Mouse (Mus musculus): Measurements from ENCODE around the gene Ppp1r32. TPM values are rescaled to one million over a fixed set of nuclear protein-coding genes. Genes with fewer than 3 reads are reported as not detected.

The Ppp1r32 gene
- 1.3 and 1.8 TPM in 2 replicates for polyA plus RNA-seq (2012; rRNA removed)

DNA sequence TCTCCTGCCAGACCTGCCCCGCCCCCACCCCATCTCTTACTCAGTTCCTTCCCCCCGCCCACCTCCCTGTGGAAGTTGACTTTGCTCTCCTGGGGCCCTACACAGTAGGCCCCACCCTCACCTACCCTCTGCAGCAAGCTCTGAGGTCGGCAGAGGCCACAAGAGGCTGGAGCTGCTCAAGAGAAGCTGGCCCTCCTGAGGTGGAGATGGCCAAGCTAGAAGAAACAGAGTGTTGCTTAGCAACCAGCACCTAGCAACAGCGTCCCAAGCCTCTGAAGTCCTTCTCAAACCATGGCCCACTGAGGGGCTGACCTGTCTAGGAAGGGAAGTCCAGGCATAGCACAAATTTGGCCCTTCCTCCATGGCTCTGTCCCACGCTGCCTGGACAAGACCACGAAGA is at the start of gene Ppp1r32:
Ppp1r32 (minus strand) TSS at position 226 of the 400 bp plus-strand sequence.
- WGBS: 28% methylated on average over 6 of the region's 6 CpGs

DNA sequence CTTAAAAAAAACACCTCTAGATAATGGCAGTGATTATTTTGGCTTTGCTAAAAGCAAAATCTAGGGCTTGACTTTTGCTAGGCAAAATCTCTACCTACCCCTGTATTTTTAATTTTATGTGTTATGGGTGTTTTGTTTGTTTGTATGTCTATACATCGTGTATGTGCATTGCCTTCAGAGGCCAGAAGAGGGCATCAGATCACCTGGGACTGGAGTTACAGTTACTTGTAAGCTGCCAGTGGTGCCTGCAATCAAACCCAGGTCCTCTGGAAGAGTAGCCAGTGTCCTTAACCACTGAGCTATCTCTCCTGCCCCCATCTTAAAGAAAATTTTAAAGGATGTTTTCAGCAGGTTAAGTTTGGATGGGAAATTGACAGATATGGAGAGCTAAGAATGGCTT is 47.4 kb upstream of the Ppp1r32 start:
- no peaks in the 10 kb centered on the region for H3K27me3 ChIP-seq (ENCODE audit: control insufficient read depth, insufficient read depth, low read length)
- H3K4me3 ChIP-seq (replicated peaks; ENCODE audit: insufficient read depth, low read depth, low read length): no peak overlapping the region
- TF ChIP-seq POLR2A (IDR thresholded peaks at IDR 0.05; ENCODE audit: borderline replicate concordance, insufficient read depth, low read length) (no peak), CTCF (IDR thresholded peaks at IDR 0.05; ENCODE audit: borderline replicate concordance, insufficient read depth, low read depth, low read length) (no peak)
- DNase-seq: no peak
- no peaks in the 10 kb centered on the region for H3K4me1 ChIP-seq (ENCODE audit: control insufficient read depth, insufficient read depth, low read length)
- H3K27ac ChIP-seq (ENCODE audit: insufficient read depth, low read length): no peak overlapping the region
- 96% methylated on average over 1 of the region's 1 CpGs for WGBS

More for the DNA sequence above, at the start of gene Ppp1r32:
- DNase-seq: no peak
- Histone ChIP-seq H3K27me3 (ENCODE audit: control insufficient read depth, insufficient read depth, low read length) (no peaks in the 10 kb centered on the region), H3K4me3 (replicated peaks; ENCODE audit: insufficient read depth, low read depth, low read length) (no peak within 1 kb of the TSS), H3K4me1 (ENCODE audit: control insufficient read depth, insufficient read depth, low read length) (no peaks in the 10 kb centered on the region; the same call in 1 of the 2 replicates), H3K27ac (ENCODE audit: insufficient read depth, low read length) (no peak within 1 kb of the TSS)
- TF ChIP-seq POLR2A (IDR thresholded peaks at IDR 0.05; ENCODE audit: borderline replicate concordance, insufficient read depth, low read length) (no peak), CTCF (IDR thresholded peaks at IDR 0.05; ENCODE audit: borderline replicate concordance, insufficient read depth, low read depth, low read length) (no peak)

- Histone ChIP-seq H3K27me3 (ENCODE audit: control insufficient read depth, insufficient read depth, low read length) (no peaks in the 10 kb centered on the region), H3K4me1 (ENCODE audit: control insufficient read depth, insufficient read depth, low read length) (no peaks in the 10 kb centered on the region), H3K27ac (ENCODE audit: insufficient read depth, low read length) (peak within 1 kb of the TSS; percentile 86), H3K4me3 (replicated peaks; ENCODE audit: insufficient read depth, low read depth, low read length) (peak within 1 kb of the TSS; percentile 92)
- TF ChIP-seq CTCF (IDR thresholded peaks at IDR 0.05; ENCODE audit: borderline replicate concordance, insufficient read depth, low read depth, low read length): no peak
- no peak for TF ChIP-seq POLR2A (IDR thresholded peaks at IDR 0.05; ENCODE audit: borderline replicate concordance, insufficient read depth, low read length)
- DNase-seq: peak in 1 of 2 experiments; percentile 49
- WGBS: 0% methylated on average over 11 of the region's 11 CpGs
Measured at GRCm38 (mm10) chr19:10525910-10526309, 43.2 kb upstream of the Ppp1r32 start, which contains the start of gene Sdhaf2. Gene Sdhaf2, minus strand, starts transcription at chr19:10526142.

DNA sequence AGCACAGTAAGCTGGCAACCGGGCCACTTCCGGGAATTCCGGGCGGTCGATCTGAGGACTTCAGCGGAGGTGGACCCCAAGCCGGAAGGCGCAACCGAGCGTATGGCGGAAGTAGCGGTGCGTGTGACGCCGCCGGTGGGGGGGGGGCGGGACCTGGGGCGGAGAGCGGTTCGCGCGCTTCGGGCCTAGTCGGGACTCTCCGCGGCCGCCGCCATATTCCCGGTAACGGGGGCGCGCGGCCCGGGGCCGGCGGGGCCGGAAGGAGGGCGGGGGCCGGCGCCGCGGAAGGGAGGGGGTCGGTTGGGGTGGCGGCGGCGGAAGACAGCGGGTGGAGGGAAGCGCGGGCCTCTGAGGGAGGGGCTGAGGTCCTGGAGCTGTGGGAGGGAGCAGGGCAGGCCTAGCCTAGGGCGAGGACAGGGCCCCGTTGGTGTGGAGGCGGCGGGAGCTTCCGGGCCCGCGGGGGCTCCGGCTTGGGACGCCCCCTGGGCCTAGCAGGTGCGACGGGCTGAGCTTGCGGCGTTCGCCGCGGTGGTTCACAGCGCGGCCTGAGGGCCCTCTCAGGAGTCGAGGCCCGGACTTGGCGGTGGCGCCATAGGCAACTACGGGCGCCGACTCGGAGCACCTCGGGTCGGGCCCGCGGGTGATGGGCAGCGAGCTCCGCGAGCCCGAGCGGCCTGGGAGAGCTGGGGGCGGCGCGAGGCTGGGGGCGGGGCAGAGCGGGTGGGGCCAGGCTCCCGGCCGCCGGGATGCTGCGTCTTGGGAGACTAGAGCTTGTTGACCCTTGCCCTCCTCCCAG is 42.6 kb upstream of the Ppp1r32 start, which contains the start of gene Cpsf7:
Cpsf7 (plus strand) TSS at position 161 of the 796 bp plus-strand sequence.
- TF ChIP-seq POLR2A (IDR thresholded peaks at IDR 0.05; ENCODE audit: borderline replicate concordance, insufficient read depth, low read length) (peak; percentile 47; the same call in 1 of the 2 replicates), CTCF (IDR thresholded peaks at IDR 0.05; ENCODE audit: borderline replicate concordance, insufficient read depth, low read depth, low read length) (no peak)
- Histone ChIP-seq H3K4me1 (ENCODE audit: control insufficient read depth, insufficient read depth, low read length) (no peaks in the 10 kb centered on the region), H3K27ac (ENCODE audit: insufficient read depth, low read length) (peak within 1 kb of the TSS; percentile 86), H3K27me3 (ENCODE audit: control insufficient read depth, insufficient read depth, low read length) (no peaks in the 10 kb centered on the region), H3K4me3 (replicated peaks; ENCODE audit: insufficient read depth, low read depth, low read length) (peak within 1 kb of the TSS; percentile 92)
- WGBS: under 1% methylated on average over 82 of the region's 93 CpGs
- DNase-seq: peak; percentile 89 to 92

GRCm38 (mm10) chr19:10524784-10525105 is 42.0 kb upstream of the Ppp1r32 start:
- no peak for DNase-seq
- Histone ChIP-seq H3K27me3 (ENCODE audit: control insufficient read depth, insufficient read depth, low read length) (no peaks in the 10 kb centered on the region), H3K27ac (ENCODE audit: insufficient read depth, low read length) (peak overlapping the region; percentile 86), H3K4me1 (ENCODE audit: control insufficient read depth, insufficient read depth, low read length) (no peaks in the 10 kb centered on the region), H3K4me3 (replicated peaks; ENCODE audit: insufficient read depth, low read depth, low read length) (peak overlapping the region; percentile 92)
- TF ChIP-seq POLR2A (IDR thresholded peaks at IDR 0.05; ENCODE audit: borderline replicate concordance, insufficient read depth, low read length): no peak
- no peak for TF ChIP-seq CTCF (IDR thresholded peaks at IDR 0.05; ENCODE audit: borderline replicate concordance, insufficient read depth, low read depth, low read length)
- under 1% methylated on average over 19 of the region's 19 CpGs for WGBS

DNA sequence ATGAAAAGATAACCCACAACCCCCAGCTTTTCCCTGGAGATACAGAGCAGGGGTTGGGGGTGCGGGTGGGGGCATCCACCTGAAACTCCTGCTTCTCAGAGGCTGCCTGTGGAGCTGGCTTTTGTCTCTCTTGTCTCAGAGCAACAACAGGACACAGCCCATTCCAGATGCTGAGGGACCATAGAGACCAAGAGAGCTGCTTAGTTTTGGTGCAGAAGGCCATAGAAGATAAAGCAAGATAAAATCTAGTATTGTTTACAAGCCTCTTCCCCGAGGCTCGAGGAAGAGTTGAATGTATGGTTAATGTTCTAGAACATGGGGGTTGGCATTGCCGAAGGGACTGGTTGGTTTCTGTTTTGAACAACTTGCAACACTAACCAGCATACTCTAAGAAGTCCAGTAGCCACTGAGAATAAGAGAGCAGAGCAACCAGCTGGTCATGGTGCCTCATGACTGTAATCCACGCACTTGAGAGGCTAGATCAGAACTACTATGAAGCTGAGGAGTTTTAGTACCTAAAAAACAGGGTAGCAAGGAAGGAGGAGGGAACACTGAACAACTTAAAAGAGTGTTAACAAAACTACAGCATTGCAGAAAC is 40.9 kb upstream of the Ppp1r32 start:
- DNase-seq: no peak
- Histone ChIP-seq H3K4me1 (ENCODE audit: control insufficient read depth, insufficient read depth, low read length) (no peaks in the 10 kb centered on the region), H3K27ac (ENCODE audit: insufficient read depth, low read length) (no peak overlapping the region), H3K27me3 (ENCODE audit: control insufficient read depth, insufficient read depth, low read length) (no peaks in the 10 kb centered on the region), H3K4me3 (replicated peaks; ENCODE audit: insufficient read depth, low read depth, low read length) (no peak overlapping the region)
- no peak for TF ChIP-seq CTCF (IDR thresholded peaks at IDR 0.05; ENCODE audit: borderline replicate concordance, insufficient read depth, low read depth, low read length)
- TF ChIP-seq POLR2A (IDR thresholded peaks at IDR 0.05; ENCODE audit: borderline replicate concordance, insufficient read depth, low read length): no peak
- 84% methylated on average over 5 of the region's 5 CpGs for WGBS

GRCm38 (mm10) chr19:10521926-10522325 is 39.2 kb upstream of the Ppp1r32 start:
- no peak for TF ChIP-seq POLR2A (IDR thresholded peaks at IDR 0.05; ENCODE audit: borderline replicate concordance, insufficient read depth, low read length)
- no peak for TF ChIP-seq CTCF (IDR thresholded peaks at IDR 0.05; ENCODE audit: borderline replicate concordance, insufficient read depth, low read depth, low read length)
- no peaks in the 10 kb centered on the region for H3K27me3 ChIP-seq (ENCODE audit: control insufficient read depth, insufficient read depth, low read length)
- no peak overlapping the region for H3K27ac ChIP-seq (ENCODE audit: insufficient read depth, low read length)
- H3K4me3 ChIP-seq (replicated peaks; ENCODE audit: insufficient read depth, low read depth, low read length): no peak overlapping the region
- H3K4me1 ChIP-seq (ENCODE audit: control insufficient read depth, insufficient read depth, low read length): no peaks in the 10 kb centered on the region
- DNase-seq: no peak
- WGBS: 68% methylated on average over 1 of the region's 1 CpGs
